Mouse (Mus musculus): ENCODE measurements around the gene E2f6.

E2f6 gene

GRCm38 (mm10) chr12:16870405-16871068 lies 59.8 kb downstream of the E2f6 start:
- in situ Hi-C loops (cut with MboI, MseI) = no loop called here

- in situ Hi-C loops (cut with MboI, MseI) = no loop called here
These were observed 61.2 kb downstream of the E2f6 start for GRCm38 (mm10) chr12:16872006-16872405.

GRCm38 (mm10) chr12:16872926-16873464 lies 62.2 kb downstream of the E2f6 start:
- in situ Hi-C loops (cut with MboI, MseI) = no loop called here

- in situ Hi-C loops (cut with MboI, MseI) = no loop called here
These were observed 62.8 kb downstream of the E2f6 start for GRCm38 (mm10) chr12:16873549-16873948.

- in situ Hi-C loops (cut with MboI, MseI) = no loop called here
These were observed 63.3 kb downstream of the E2f6 start for GRCm38 (mm10) chr12:16874086-16874485.

GRCm38 (mm10) chr12:16875269-16875668 lies 64.5 kb downstream of the E2f6 start:
- in situ Hi-C loops (cut with MboI, MseI) = no loop called here

GRCm38 (mm10) chr12:16875678-16876077 lies 64.9 kb downstream of the E2f6 start:
- in situ Hi-C loops (cut with MboI, MseI) = no loop called here

GRCm38 (mm10) chr12:16876667-16877066 lies 65.9 kb downstream of the E2f6 start:
- in situ Hi-C loops (cut with MboI, MseI) = no loop called here

GRCm38 (mm10) chr12:16877141-16877540 lies 66.4 kb downstream of the E2f6 start:
- in situ Hi-C loops (cut with MboI, MseI) = no loop called here

GRCm38 (mm10) chr12:16877679-16878078 lies 66.9 kb downstream of the E2f6 start:
- in situ Hi-C loops (cut with MboI, MseI) = no loop called here

GRCm38 (mm10) chr12:16879369-16879768 lies 68.6 kb downstream of the E2f6 start:
- in situ Hi-C loops (cut with MboI, MseI) = no loop called here

- in situ Hi-C loops (cut with MboI, MseI) = loop anchor here (5.0 kb wide), 1 partner anchor 293 kb away; no protein-coding TSS in a partner anchor
These were observed 69.3 kb downstream of the E2f6 start for GRCm38 (mm10) chr12:16880077-16880476.

GRCm38 (mm10) chr12:16882442-16882841 lies 71.7 kb downstream of the E2f6 start:
- in situ Hi-C loops (cut with MboI, MseI) = loop anchor here (5.0 kb wide), 1 partner anchor 295 kb away; no protein-coding TSS in a partner anchor

GRCm38 (mm10) chr12:16883111-16883510 lies 72.3 kb downstream of the E2f6 start:
- in situ Hi-C loops (cut with MboI, MseI) = loop anchor here (5.0 kb wide), 1 partner anchor 296 kb away; no protein-coding TSS in a partner anchor

- in situ Hi-C loops (cut with MboI, MseI) = loop anchor here (5.0 kb wide), 1 partner anchor 297 kb away; no protein-coding TSS in a partner anchor
These were observed 73.8 kb downstream of the E2f6 start for GRCm38 (mm10) chr12:16884534-16884933.

- in situ Hi-C loops (cut with MboI, MseI) = no loop called here
These were observed 75.6 kb downstream of the E2f6 start for GRCm38 (mm10) chr12:16886354-16886753.

Data from T-helper 2 cell (primary cell).